Mouse (Mus musculus): Measurements from ENCODE around the gene Olfr781. TPM values are rescaled to one million over a fixed set of nuclear protein-coding genes. Genes with fewer than 3 reads are reported as not detected.

The Olfr781 gene
- polyA plus RNA-seq, 1 experiment from 2014 or later, result not detected

Other genes starting within 250 kb of the Olfr781 start
- not detected in 2 replicates for gene Olfr767, start 245.9 kb upstream of the Olfr781 start, polyA plus RNA-seq (2015; fragmentation: Nextera tagmentation; extraction: Ambion mirVana)
- gene Olfr768, start 229.5 kb upstream of the Olfr781 start, polyA plus RNA-seq (2015; fragmentation: Nextera tagmentation; extraction: Ambion mirVana), result not detected in 2 replicates
- not detected in 2 replicates for gene Olfr769, start 211.0 kb upstream of the Olfr781 start, polyA plus RNA-seq (2015; fragmentation: Nextera tagmentation; extraction: Ambion mirVana)
- gene Olfr770, start 189.9 kb upstream of the Olfr781 start, polyA plus RNA-seq (2015; fragmentation: Nextera tagmentation; extraction: Ambion mirVana), result not detected in 2 replicates
- not detected in 2 replicates for gene Olfr771, start 164.1 kb upstream of the Olfr781 start, polyA plus RNA-seq (2015; fragmentation: Nextera tagmentation; extraction: Ambion mirVana)
- gene Olfr772, start 150.9 kb upstream of the Olfr781 start, polyA plus RNA-seq (2015; fragmentation: Nextera tagmentation; extraction: Ambion mirVana), result not detected in 2 replicates
- gene Olfr773, start 141.4 kb upstream of the Olfr781 start, polyA plus RNA-seq (2015; fragmentation: Nextera tagmentation; extraction: Ambion mirVana), result not detected in 2 replicates
- gene Olfr774, start 92.7 kb upstream of the Olfr781 start, polyA plus RNA-seq (2015; fragmentation: Nextera tagmentation; extraction: Ambion mirVana), result not detected in 2 replicates
- not detected in 2 replicates for gene Olfr775, start 80.4 kb upstream of the Olfr781 start, polyA plus RNA-seq (2015; fragmentation: Nextera tagmentation; extraction: Ambion mirVana)
- not detected in 2 replicates for gene Olfr776, start 69.7 kb upstream of the Olfr781 start, polyA plus RNA-seq (2015; fragmentation: Nextera tagmentation; extraction: Ambion mirVana)
- gene Olfr777, start 57.4 kb upstream of the Olfr781 start, polyA plus RNA-seq (2015; fragmentation: Nextera tagmentation; extraction: Ambion mirVana), result not detected in 2 replicates
- gene Olfr780, start 10.7 kb upstream of the Olfr781 start, polyA plus RNA-seq (2015; fragmentation: Nextera tagmentation; extraction: Ambion mirVana), result not detected in 2 replicates
- not detected in 2 replicates for gene Olfr782, start 20.0 kb downstream of the Olfr781 start, polyA plus RNA-seq (2015; fragmentation: Nextera tagmentation; extraction: Ambion mirVana)
- gene Olfr784, start 55.2 kb downstream of the Olfr781 start, polyA plus RNA-seq (2015; fragmentation: Nextera tagmentation; extraction: Ambion mirVana), result 0.09 TPM in 1 of 2 replicates, not detected in the other
- gene Olfr785, start 76.6 kb downstream of the Olfr781 start, polyA plus RNA-seq (2015; fragmentation: Nextera tagmentation; extraction: Ambion mirVana), result not detected in 2 replicates
- not detected in 2 replicates for gene Olfr786, start 98.5 kb downstream of the Olfr781 start, polyA plus RNA-seq (2015; fragmentation: Nextera tagmentation; extraction: Ambion mirVana)
- gene Olfr787, start 133.0 kb downstream of the Olfr781 start, polyA plus RNA-seq (2015; fragmentation: Nextera tagmentation; extraction: Ambion mirVana), result not detected in 2 replicates
- gene Olfr788, start 142.1 kb downstream of the Olfr781 start, polyA plus RNA-seq (2015; fragmentation: Nextera tagmentation; extraction: Ambion mirVana), result not detected in 2 replicates
- gene Olfr789, start 155.9 kb downstream of the Olfr781 start, polyA plus RNA-seq (2015; fragmentation: Nextera tagmentation; extraction: Ambion mirVana), result not detected in 2 replicates
- gene Olfr790, start 169.6 kb downstream of the Olfr781 start, polyA plus RNA-seq (2015; fragmentation: Nextera tagmentation; extraction: Ambion mirVana), result not detected in 2 replicates
- not detected in 2 replicates for gene Olfr791, start 192.9 kb downstream of the Olfr781 start, polyA plus RNA-seq (2015; fragmentation: Nextera tagmentation; extraction: Ambion mirVana)
- gene Olfr792, start 210.3 kb downstream of the Olfr781 start, polyA plus RNA-seq (2015; fragmentation: Nextera tagmentation; extraction: Ambion mirVana), result not detected in 2 replicates
- gene Olfr794, start 238.8 kb downstream of the Olfr781 start, polyA plus RNA-seq (2015; fragmentation: Nextera tagmentation; extraction: Ambion mirVana), result not detected in 2 replicates